Mouse (Mus musculus): ENCODE measurements around the gene Clip3. TPM values are rescaled to one million over a fixed set of nuclear protein-coding genes. Genes with fewer than 3 reads are reported as not detected.

Gene Clip3
- polyA plus RNA-seq, 1 experiment from 2014 or later: 4.3 TPM

GRCm38 (mm10) chr7:30328379-30328778 lies 36.9 kb downstream of the Clip3 start:
- Histone ChIP-seq H3K36me3 (ENCODE audit: insufficient read depth, low read length) (no peaks in the 10 kb centered on the region), H3K9ac (replicated peaks; ENCODE audit: low read depth) (no peak overlapping the region), H3K4me1 (ENCODE audit: insufficient read depth, low read depth, low read length) (peaks cover 10% of the 10 kb centered on the region), H3K27me3 (replicated peaks; ENCODE audit: insufficient read depth, low read length) (no peaks in the 10 kb centered on the region), H3K4me2 (replicated peaks; ENCODE audit: low read depth, low read length) (no peak overlapping the region), H3K4me3 (ENCODE audit: low read depth, low read length) (no peak overlapping the region), H3K9me3 (ENCODE audit: low read length) (no peaks in the 10 kb centered on the region; the same call in 1 of the 2 replicates), H3K27ac (ENCODE audit: low read length) (no peak overlapping the region)
- ATAC-seq (no peak), DNase-seq (ENCODE audit: low spot score) (no peak)
- no peak for TF ChIP-seq CTCF (IDR thresholded peaks at IDR 0.05)
- TF ChIP-seq EP300 (IDR thresholded peaks at IDR 0.05): no peak
- 56% methylated on average over 10 of the region's 10 CpGs for WGBS

- H3K9ac ChIP-seq (replicated peaks; ENCODE audit: low read depth): no peak overlapping the region
- no peak overlapping the region for H3K27ac ChIP-seq (ENCODE audit: low read length)
- H3K4me1 ChIP-seq (ENCODE audit: insufficient read depth, low read depth, low read length): peaks cover 14% of the 10 kb centered on the region
- no peak overlapping the region for H3K4me2 ChIP-seq (replicated peaks; ENCODE audit: low read depth, low read length)
- H3K27me3 ChIP-seq (replicated peaks; ENCODE audit: insufficient read depth, low read length): no peaks in the 10 kb centered on the region
- no peak overlapping the region for H3K4me3 ChIP-seq (ENCODE audit: low read depth, low read length)
- peak; percentile 81 for ATAC-seq
- 13% methylated on average over 13 of the region's 13 CpGs for WGBS
- DNase-seq (ENCODE audit: low spot score): peak; percentile 92
- H3K9me3 ChIP-seq (ENCODE audit: low read length): no peaks in the 10 kb centered on the region
- peak; percentile 91 for TF ChIP-seq CTCF (IDR thresholded peaks at IDR 0.05)
- TF ChIP-seq EP300 (IDR thresholded peaks at IDR 0.05): no peak
- H3K36me3 ChIP-seq (ENCODE audit: insufficient read depth, low read length): no peaks in the 10 kb centered on the region
These were observed 40.4 kb downstream of the Clip3 start for GRCm38 (mm10) chr7:30331887-30332286.

GRCm38 (mm10) chr7:30332622-30333259 lies 41.2 kb downstream of the Clip3 start:
- DNase-seq (ENCODE audit: low spot score) (no peak), ATAC-seq (no peak)
- 50% methylated on average over 18 of the region's 18 CpGs for WGBS
- Histone ChIP-seq H3K27me3 (replicated peaks; ENCODE audit: insufficient read depth, low read length) (no peaks in the 10 kb centered on the region), H3K4me3 (ENCODE audit: low read depth, low read length) (no peak overlapping the region), H3K27ac (ENCODE audit: low read length) (no peak overlapping the region), H3K36me3 (ENCODE audit: insufficient read depth, low read length) (no peaks in the 10 kb centered on the region), H3K9ac (replicated peaks; ENCODE audit: low read depth) (no peak overlapping the region), H3K4me2 (replicated peaks; ENCODE audit: low read depth, low read length) (no peak overlapping the region), H3K9me3 (ENCODE audit: low read length) (no peaks in the 10 kb centered on the region), H3K4me1 (ENCODE audit: insufficient read depth, low read depth, low read length) (peaks cover 14% of the 10 kb centered on the region)
- no peak for TF ChIP-seq EP300 (IDR thresholded peaks at IDR 0.05)
- TF ChIP-seq CTCF (IDR thresholded peaks at IDR 0.05): no peak

GRCm38 (mm10) chr7:30333436-30333835 lies 41.9 kb downstream of the Clip3 start:
- no peak overlapping the region for H3K9ac ChIP-seq (replicated peaks; ENCODE audit: low read depth)
- no peak overlapping the region for H3K27ac ChIP-seq (ENCODE audit: low read length)
- no peaks in the 10 kb centered on the region for H3K27me3 ChIP-seq (replicated peaks; ENCODE audit: insufficient read depth, low read length)
- H3K36me3 ChIP-seq (ENCODE audit: insufficient read depth, low read length): no peaks in the 10 kb centered on the region
- no peak for TF ChIP-seq CTCF (IDR thresholded peaks at IDR 0.05)
- no peak for TF ChIP-seq EP300 (IDR thresholded peaks at IDR 0.05)
- no peak overlapping the region for H3K4me2 ChIP-seq (replicated peaks; ENCODE audit: low read depth, low read length)
- peak; percentile 81 for DNase-seq (ENCODE audit: low spot score)
- no peak overlapping the region for H3K4me3 ChIP-seq (ENCODE audit: low read depth, low read length)
- 2% methylated on average over 4 of the region's 4 CpGs for WGBS
- no peaks in the 10 kb centered on the region for H3K9me3 ChIP-seq (ENCODE audit: low read length)
- ATAC-seq: peak; percentile 35
- peaks cover 14% of the 10 kb centered on the region for H3K4me1 ChIP-seq (ENCODE audit: insufficient read depth, low read depth, low read length)

GRCm38 (mm10) chr7:30334563-30334962 lies 43.0 kb downstream of the Clip3 start:
- no peak overlapping the region for H3K9ac ChIP-seq (replicated peaks; ENCODE audit: low read depth)
- peaks cover 14% of the 10 kb centered on the region for H3K4me1 ChIP-seq (ENCODE audit: insufficient read depth, low read depth, low read length)
- no peak overlapping the region for H3K4me3 ChIP-seq (ENCODE audit: low read depth, low read length)
- ATAC-seq: no peak
- no peak for DNase-seq (ENCODE audit: low spot score)
- WGBS: 66% methylated on average over 5 of the region's 5 CpGs
- no peak overlapping the region for H3K4me2 ChIP-seq (replicated peaks; ENCODE audit: low read depth, low read length)
- no peak overlapping the region for H3K27ac ChIP-seq (ENCODE audit: low read length)
- H3K9me3 ChIP-seq (ENCODE audit: low read length): no peaks in the 10 kb centered on the region
- no peaks in the 10 kb centered on the region for H3K36me3 ChIP-seq (ENCODE audit: insufficient read depth, low read length)
- TF ChIP-seq EP300 (IDR thresholded peaks at IDR 0.05) (no peak), CTCF (IDR thresholded peaks at IDR 0.05) (no peak)
- no peaks in the 10 kb centered on the region for H3K27me3 ChIP-seq (replicated peaks; ENCODE audit: insufficient read depth, low read length)

GRCm38 (mm10) chr7:30335688-30336087 lies 44.2 kb downstream of the Clip3 start:
- Histone ChIP-seq H3K4me3 (ENCODE audit: low read depth, low read length) (no peak overlapping the region), H3K4me2 (replicated peaks; ENCODE audit: low read depth, low read length) (no peak overlapping the region), H3K9me3 (ENCODE audit: low read length) (no peaks in the 10 kb centered on the region), H3K27me3 (replicated peaks; ENCODE audit: insufficient read depth, low read length) (no peaks in the 10 kb centered on the region), H3K27ac (ENCODE audit: low read length) (no peak overlapping the region), H3K9ac (replicated peaks; ENCODE audit: low read depth) (no peak overlapping the region), H3K36me3 (ENCODE audit: insufficient read depth, low read length) (no peaks in the 10 kb centered on the region), H3K4me1 (ENCODE audit: insufficient read depth, low read depth, low read length) (peaks cover 14% of the 10 kb centered on the region)
- DNase-seq (ENCODE audit: low spot score) (no peak), ATAC-seq (no peak)
- TF ChIP-seq EP300 (IDR thresholded peaks at IDR 0.05): no peak
- no peak for TF ChIP-seq CTCF (IDR thresholded peaks at IDR 0.05)
- 76% methylated on average over 6 of the region's 6 CpGs for WGBS
